Mouse (Mus musculus) telencephalon, adult 2 months (tissue): Measurements from ENCODE around the gene Prkcb.

Source experiments
- DNase-seq: peaks from one replicate; pipeline ENCODE4 v3.0.0-alpha.2; 2011; ENCODE audit warnings: low read depth, low spot score

Prkcb gene

DNA sequence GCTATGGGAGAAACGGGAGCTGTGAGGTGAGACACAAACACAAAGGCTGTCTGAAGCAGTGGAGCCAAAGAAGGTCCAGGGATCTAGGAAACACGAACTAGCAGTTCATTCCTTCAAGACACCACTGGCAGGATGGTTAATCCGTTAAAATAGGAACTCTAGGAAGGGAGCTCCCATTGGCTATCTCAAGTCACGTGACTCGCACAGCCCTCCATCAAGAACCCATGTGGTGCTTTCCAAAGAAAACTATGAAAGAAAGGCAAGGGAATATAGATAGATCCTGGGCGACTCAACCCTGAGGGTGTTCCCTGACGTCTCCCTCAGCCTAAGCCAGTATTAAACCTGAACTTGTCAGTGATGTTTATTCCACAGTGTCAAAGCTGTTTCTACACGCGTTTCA lies 31.0 kb downstream of the Prkcb start:
- no peak for DNase-seq

DNA sequence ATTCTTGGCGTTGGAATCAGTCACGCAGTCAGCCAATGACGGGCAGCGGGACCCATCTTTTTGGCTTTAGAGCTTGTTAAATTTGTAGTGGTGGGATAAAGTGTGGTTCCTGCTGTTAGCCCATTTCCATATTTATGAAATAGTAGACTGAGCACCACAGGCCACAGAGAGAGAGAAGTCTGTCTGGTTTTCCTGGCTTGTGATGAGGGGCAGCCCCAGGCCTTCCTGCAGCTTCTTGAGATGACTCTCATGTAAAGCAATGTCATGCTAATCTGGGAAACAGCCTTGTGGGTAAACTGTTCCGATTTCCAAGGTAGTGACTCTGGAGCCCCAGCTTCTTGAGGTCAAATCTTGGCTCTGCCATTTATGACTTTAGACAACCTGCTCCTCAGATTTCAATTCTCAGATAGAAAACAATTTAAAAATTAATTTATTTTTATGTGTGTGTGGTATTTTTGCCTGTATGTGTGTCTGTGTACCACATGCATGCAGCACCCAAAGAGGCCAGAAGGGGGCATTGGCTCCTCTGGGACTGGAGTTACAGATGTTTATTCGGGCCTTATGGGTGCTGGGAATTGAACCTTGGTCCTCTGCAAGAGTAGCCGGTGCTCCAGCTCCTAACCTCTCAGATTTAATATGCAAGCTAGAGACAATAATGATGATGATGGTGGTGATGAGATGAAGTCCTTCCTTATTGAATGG lies 32.4 kb downstream of the Prkcb start:
- DNase-seq = no peak

- no peak for DNase-seq
These were observed 33.6 kb downstream of the Prkcb start for GRCm38 (mm10) chr7:122322038-122322690.

DNA sequence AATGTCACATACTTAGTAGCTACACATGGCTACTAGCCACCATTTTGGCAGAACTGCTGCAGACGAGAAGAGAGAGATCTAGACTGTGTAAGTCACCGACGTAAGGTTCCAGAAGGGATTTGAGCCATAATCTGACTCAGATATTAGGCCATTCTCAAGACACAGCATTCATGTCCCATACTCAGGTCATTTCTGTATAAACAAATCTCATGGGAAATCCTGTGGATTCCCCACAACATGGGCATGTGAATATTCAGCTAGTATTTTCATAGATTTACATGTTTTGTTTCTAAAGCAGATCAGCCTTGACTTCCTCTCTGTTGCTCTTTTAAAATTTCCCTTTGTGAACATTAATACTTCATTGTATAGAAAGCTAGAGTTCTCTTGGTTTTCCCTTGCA lies 39.4 kb downstream of the Prkcb start:
- DNase-seq = no peak

DNA sequence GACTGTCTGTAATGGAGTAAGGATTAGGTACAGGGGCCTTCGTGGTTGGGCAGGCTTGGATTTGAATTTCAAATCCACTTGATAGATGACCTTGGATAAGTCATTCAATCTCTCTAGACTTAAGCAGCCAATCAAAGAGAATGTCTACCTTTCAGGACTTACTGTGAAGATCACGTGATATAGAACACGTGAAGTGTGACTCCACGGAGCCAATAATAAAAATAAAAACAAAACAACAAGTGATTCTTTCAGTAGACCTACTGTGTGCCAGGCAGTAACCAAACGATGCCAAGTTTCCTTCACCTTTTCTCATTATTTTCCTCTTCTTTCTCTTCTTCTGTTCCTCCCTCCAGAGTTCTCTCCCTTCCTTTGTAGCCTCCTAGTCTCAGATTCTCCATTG lies 39.9 kb downstream of the Prkcb start:
- DNase-seq = no peak

GRCm38 (mm10) chr7:122329588-122329987 lies 41.0 kb downstream of the Prkcb start:
- DNase-seq = no peak

- no peak for DNase-seq
These were observed 45.1 kb downstream of the Prkcb start for GRCm38 (mm10) chr7:122333686-122334085.

DNA sequence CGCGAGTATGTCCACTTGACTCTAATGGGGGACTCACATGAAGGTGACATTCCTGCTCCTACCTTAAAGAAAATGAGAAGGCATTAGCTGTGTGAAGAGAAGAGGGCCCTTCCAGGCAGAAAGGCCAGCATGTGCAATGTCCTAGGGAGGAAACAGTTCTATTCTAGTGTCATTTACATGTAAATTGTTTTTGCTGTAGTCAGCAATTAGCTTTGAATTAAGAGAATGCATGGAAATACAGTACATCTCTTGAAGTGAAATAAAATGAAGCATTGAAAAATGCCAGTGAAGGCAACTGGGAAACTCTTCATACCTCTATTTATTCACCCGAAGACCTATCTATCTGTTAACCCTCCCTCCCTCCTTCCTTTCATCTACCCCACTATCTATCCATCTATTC lies 48.8 kb downstream of the Prkcb start:
- no peak for DNase-seq

DNA sequence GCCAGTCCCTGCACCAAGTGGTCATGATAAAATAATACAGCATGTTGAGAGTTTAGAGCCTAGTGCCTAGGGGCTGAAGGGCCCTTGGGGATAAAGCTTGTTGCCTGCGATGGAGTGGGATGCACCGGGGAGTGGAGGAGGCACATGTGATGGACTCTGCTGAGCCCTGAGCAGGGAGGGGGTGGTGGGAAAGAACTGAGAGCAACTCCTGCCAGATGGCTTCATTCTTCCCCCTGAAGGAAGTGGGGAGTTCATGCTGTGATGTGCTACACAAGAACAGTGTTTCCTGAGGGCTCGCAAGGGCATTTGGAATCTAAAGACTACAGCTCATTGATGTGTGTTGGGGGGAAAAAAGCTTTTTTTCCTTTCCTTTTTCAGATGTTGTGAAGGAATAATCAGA lies 49.5 kb downstream of the Prkcb start:
- DNase-seq = no peak

GRCm38 (mm10) chr7:122339476-122339875 lies 50.9 kb downstream of the Prkcb start:
- no peak for DNase-seq

DNA sequence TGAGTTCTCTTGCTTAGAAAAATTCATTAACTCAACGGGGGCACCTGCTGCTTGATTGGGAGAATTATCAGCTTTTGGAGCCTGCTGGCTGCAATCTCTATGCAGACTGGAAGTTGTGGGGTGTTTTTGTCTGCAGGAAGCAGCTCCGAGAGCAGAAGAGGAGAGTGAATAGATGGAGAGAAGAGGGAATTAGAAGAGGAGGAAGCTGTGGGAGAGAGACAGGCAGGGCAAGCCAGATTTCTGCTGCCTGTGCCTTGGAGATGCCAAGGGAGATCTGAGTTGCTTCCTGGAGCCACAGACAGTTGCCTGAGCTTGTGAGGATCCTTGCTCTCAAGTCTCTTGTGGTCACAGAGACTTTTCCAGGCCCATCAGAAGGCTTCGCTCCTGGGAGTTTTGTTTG lies 53.3 kb downstream of the Prkcb start:
- no peak for DNase-seq

GRCm38 (mm10) chr7:122344656-122345055 lies 56.1 kb downstream of the Prkcb start:
- DNase-seq = no peak

GRCm38 (mm10) chr7:122346251-122347242 lies 58.0 kb downstream of the Prkcb start:
- DNase-seq = no peak

- DNase-seq = no peak
These were observed 58.9 kb downstream of the Prkcb start for GRCm38 (mm10) chr7:122347433-122347832.

DNA sequence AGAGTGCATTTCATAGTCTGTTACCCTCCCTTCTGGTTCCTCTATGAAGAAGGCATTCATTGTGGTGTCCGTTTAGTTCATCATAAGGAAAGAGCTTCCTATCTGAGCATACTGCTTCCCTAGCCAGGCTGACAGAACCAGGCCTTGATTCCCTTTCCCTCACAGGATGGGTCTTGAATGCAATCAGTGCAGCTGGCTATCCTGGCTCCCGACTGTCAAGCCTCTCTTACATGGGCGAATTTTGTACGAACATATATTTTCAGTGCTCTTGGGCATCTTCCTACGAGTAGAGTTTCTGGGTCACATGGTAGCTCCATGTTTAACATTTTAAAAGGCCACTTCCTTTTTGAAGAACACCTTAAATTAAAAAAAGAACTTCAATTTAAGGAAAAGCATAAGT lies 61.4 kb downstream of the Prkcb start:
- no peak for DNase-seq

GRCm38 (mm10) chr7:122350741-122351140 lies 62.2 kb downstream of the Prkcb start:
- no peak for DNase-seq

GRCm38 (mm10) chr7:122351816-122352215 lies 63.3 kb downstream of the Prkcb start:
- no peak for DNase-seq

- DNase-seq = no peak
These were observed 64.2 kb downstream of the Prkcb start for GRCm38 (mm10) chr7:122352566-122353277.

- DNase-seq = no peak
These were observed 64.8 kb downstream of the Prkcb start for GRCm38 (mm10) chr7:122353329-122353728.

- no peak for DNase-seq
These were observed 68.4 kb downstream of the Prkcb start for GRCm38 (mm10) chr7:122356941-122357340.

DNA sequence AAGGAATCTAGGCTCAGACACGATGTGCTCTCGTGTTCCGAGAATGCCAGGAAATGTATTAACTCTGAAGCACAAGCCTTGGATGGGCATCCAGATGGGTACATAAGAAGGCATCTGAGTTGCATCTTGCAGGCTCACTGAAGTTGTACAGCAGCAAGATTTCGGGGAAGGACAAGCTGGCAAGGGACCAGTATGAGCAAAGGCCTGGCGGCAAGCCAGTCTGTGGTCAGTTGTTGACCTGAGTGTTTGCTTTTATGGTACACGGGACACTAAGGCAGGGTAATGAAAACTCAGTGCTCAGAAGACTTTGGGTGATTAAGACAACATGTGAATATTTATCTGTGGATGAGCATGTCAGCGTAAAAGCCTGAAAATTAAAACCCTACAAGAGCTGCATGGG lies 69.3 kb downstream of the Prkcb start:
- DNase-seq = no peak

GRCm38 (mm10) chr7:122366635-122367034 lies 78.1 kb downstream of the Prkcb start:
- no peak for DNase-seq
